Mouse (Mus musculus): Measurements from ENCODE around the gene Tespa1. TPM values are rescaled to one million over a fixed set of nuclear protein-coding genes. Genes with fewer than 3 reads are reported as not detected.
"Not testable (repeated sequence)": the region's sequence is repeated elsewhere in the genome, so short reads cannot be mapped to it uniquely, and the experiment has no call there.

Gene Tespa1
- polyA plus RNA-seq, 2 experiments = 1.8 to 2.3 TPM

GRCm38 (mm10) chr10:130371644-130372043 is 49.0 kb downstream of the Tespa1 start:
- Histone ChIP-seq H3K9ac (ENCODE audit: low read depth, low read length, severe bottlenecking) (no peak overlapping the region), H3K4me2 (replicated peaks; ENCODE audit: low read depth, low read length, severe bottlenecking) (no peak overlapping the region), H3K27ac (replicated peaks; ENCODE audit: low read depth, low read length) (no peak overlapping the region), H3K36me3 (ENCODE audit: control insufficient read depth, insufficient read depth, low read length) (no peaks in the 10 kb centered on the region), H3K4me1 (ENCODE audit: control insufficient read depth, insufficient read depth, low read length) (no peaks in the 10 kb centered on the region), H3K9me3 (ENCODE audit: control insufficient read depth, low read length) (no peaks in the 10 kb centered on the region), H3K27me3 (ENCODE audit: control insufficient read depth, insufficient read depth, low read length) (no peaks in the 10 kb centered on the region), H3K4me3 (replicated peaks; ENCODE audit: low read length) (no peak overlapping the region)
- no peak for DNase-seq (ENCODE audit: low spot score)
- 53% methylated on average over 1 of the region's 1 CpGs for WGBS
- no peak for TF ChIP-seq POLR2A (IDR thresholded peaks at IDR 0.05; ENCODE audit: borderline replicate concordance, extremely low read depth, insufficient read depth, insufficient read length)
- ATAC-seq (ENCODE audit: low FRiP score, low read depth) = no peak

GRCm38 (mm10) chr10:130372491-130373173 is 50.0 kb downstream of the Tespa1 start:
- ATAC-seq (ENCODE audit: low FRiP score, low read depth) (no peak), DNase-seq (ENCODE audit: low spot score) (no peak)
- no peak overlapping the region for H3K4me3 ChIP-seq (replicated peaks; ENCODE audit: low read length)
- no peaks in the 10 kb centered on the region for H3K36me3 ChIP-seq (ENCODE audit: control insufficient read depth, insufficient read depth, low read length)
- 80% methylated on average over 2 of the region's 2 CpGs for WGBS
- H3K27me3 ChIP-seq (ENCODE audit: control insufficient read depth, insufficient read depth, low read length) = no peaks in the 10 kb centered on the region
- H3K4me2 ChIP-seq (replicated peaks; ENCODE audit: low read depth, low read length, severe bottlenecking) = no peak overlapping the region
- H3K9ac ChIP-seq (ENCODE audit: low read depth, low read length, severe bottlenecking) = no peak overlapping the region
- H3K9me3 ChIP-seq (ENCODE audit: control insufficient read depth, low read length) = no peaks in the 10 kb centered on the region
- no peak for TF ChIP-seq POLR2A (IDR thresholded peaks at IDR 0.05; ENCODE audit: borderline replicate concordance, extremely low read depth, insufficient read depth, insufficient read length)
- H3K4me1 ChIP-seq (ENCODE audit: control insufficient read depth, insufficient read depth, low read length) = no peaks in the 10 kb centered on the region
- no peak overlapping the region for H3K27ac ChIP-seq (replicated peaks; ENCODE audit: low read depth, low read length)

GRCm38 (mm10) chr10:130375145-130375544 is 52.5 kb downstream of the Tespa1 start:
- ATAC-seq (ENCODE audit: low FRiP score, low read depth) = no peak
- no peaks in the 10 kb centered on the region for H3K4me1 ChIP-seq (ENCODE audit: control insufficient read depth, insufficient read depth, low read length)

GRCm38 (mm10) chr10:130394232-130394631 is 71.6 kb downstream of the Tespa1 start, which contains the start of gene Vmn2r84:
Gene Vmn2r84 (minus strand): TSS chr10:130394332.
- Histone ChIP-seq H3K36me3 (ENCODE audit: control insufficient read depth, insufficient read depth, low read length) (no peaks in the 10 kb centered on the region), H3K9ac (ENCODE audit: low read depth, low read length, severe bottlenecking) (no peak within 1 kb of the TSS), H3K4me2 (replicated peaks; ENCODE audit: low read depth, low read length, severe bottlenecking) (no peak within 1 kb of the TSS), H3K4me3 (replicated peaks; ENCODE audit: low read length) (no peak within 1 kb of the TSS), H3K27ac (replicated peaks; ENCODE audit: low read depth, low read length) (no peak within 1 kb of the TSS), H3K9me3 (ENCODE audit: control insufficient read depth, low read length) (no peaks in the 10 kb centered on the region), H3K4me1 (ENCODE audit: control insufficient read depth, insufficient read depth, low read length) (no peaks in the 10 kb centered on the region), H3K27me3 (ENCODE audit: control insufficient read depth, insufficient read depth, low read length) (no peaks in the 10 kb centered on the region)
- DNase-seq (ENCODE audit: low spot score) (no peak), ATAC-seq (ENCODE audit: low FRiP score, low read depth) (no peak)
- no peak for TF ChIP-seq POLR2A (IDR thresholded peaks at IDR 0.05; ENCODE audit: borderline replicate concordance, extremely low read depth, insufficient read depth, insufficient read length)

More at GRCm38 (mm10) chr10:130375145-130375544, 52.5 kb downstream of the Tespa1 start:
- no peaks in the 10 kb centered on the region for H3K27me3 ChIP-seq (ENCODE audit: control insufficient read depth, insufficient read depth, low read length)
- 87% methylated on average over 2 of the region's 2 CpGs for WGBS
- no peaks in the 10 kb centered on the region for H3K36me3 ChIP-seq (ENCODE audit: control insufficient read depth, insufficient read depth, low read length)
- no peak overlapping the region for H3K27ac ChIP-seq (replicated peaks; ENCODE audit: low read depth, low read length)
- TF ChIP-seq POLR2A (IDR thresholded peaks at IDR 0.05; ENCODE audit: borderline replicate concordance, extremely low read depth, insufficient read depth, insufficient read length) = no peak
- no peak overlapping the region for H3K4me3 ChIP-seq (replicated peaks; ENCODE audit: low read length)
- H3K4me2 ChIP-seq (replicated peaks; ENCODE audit: low read depth, low read length, severe bottlenecking) = no peak overlapping the region
- DNase-seq (ENCODE audit: low spot score) = no peak
- no peak overlapping the region for H3K9ac ChIP-seq (ENCODE audit: low read depth, low read length, severe bottlenecking)
- no peaks in the 10 kb centered on the region for H3K9me3 ChIP-seq (ENCODE audit: control insufficient read depth, low read length)

GRCm38 (mm10) chr10:130412167-130412698 is 89.6 kb downstream of the Tespa1 start:
- 81% methylated on average over 10 of the region's 35 CpGs for WGBS
- H3K27ac ChIP-seq (replicated peaks; ENCODE audit: low read depth, low read length); ATAC-seq (ENCODE audit: low FRiP score, low read depth); H3K4me1 ChIP-seq (ENCODE audit: control insufficient read depth, insufficient read depth, low read length); DNase-seq (ENCODE audit: low spot score); H3K36me3 ChIP-seq (ENCODE audit: control insufficient read depth, insufficient read depth, low read length); H3K9ac ChIP-seq (ENCODE audit: low read depth, low read length, severe bottlenecking); H3K27me3 ChIP-seq (ENCODE audit: control insufficient read depth, insufficient read depth, low read length); H3K4me3 ChIP-seq (replicated peaks; ENCODE audit: low read length); H3K9me3 ChIP-seq (ENCODE audit: control insufficient read depth, low read length); H3K4me2 ChIP-seq (replicated peaks; ENCODE audit: low read depth, low read length, severe bottlenecking): not testable (repeated sequence)

Other genes starting within 250 kb of the Tespa1 start
- not detected in 2 replicates for gene Olfr823, start 207.5 kb upstream of the Tespa1 start, polyA plus RNA-seq (2012; rRNA removed)
- not detected in 2 replicates for gene Olfr823, start 207.5 kb upstream of the Tespa1 start, polyA plus RNA-seq (2014; fragmentation: Nextera tagmentation; extraction: Ambion mirVana)
- not detected in 2 replicates for gene Olfr824, start 192.9 kb upstream of the Tespa1 start, polyA plus RNA-seq (2012; rRNA removed)
- gene Olfr824, start 192.9 kb upstream of the Tespa1 start, polyA plus RNA-seq (2014; fragmentation: Nextera tagmentation; extraction: Ambion mirVana) = not detected in 2 replicates
- gene Olfr825, start 156.1 kb upstream of the Tespa1 start, polyA plus RNA-seq (2012; rRNA removed) = not detected in 2 replicates
- not detected in 2 replicates for gene Olfr825, start 156.1 kb upstream of the Tespa1 start, polyA plus RNA-seq (2014; fragmentation: Nextera tagmentation; extraction: Ambion mirVana)
- gene Olfr826, start 138.7 kb upstream of the Tespa1 start, polyA plus RNA-seq (2012; rRNA removed) = not detected in 2 replicates
- not detected in 2 replicates for gene Olfr826, start 138.7 kb upstream of the Tespa1 start, polyA plus RNA-seq (2014; fragmentation: Nextera tagmentation; extraction: Ambion mirVana)
- not detected in 2 replicates for gene Olfr827, start 108.5 kb upstream of the Tespa1 start, polyA plus RNA-seq (2012; rRNA removed)
- not detected in 2 replicates for gene Olfr827, start 108.5 kb upstream of the Tespa1 start, polyA plus RNA-seq (2014; fragmentation: Nextera tagmentation; extraction: Ambion mirVana)
- gene Neurod4, start 42.6 kb upstream of the Tespa1 start, polyA plus RNA-seq (2012; rRNA removed) = not detected in 2 replicates
- gene Neurod4, start 42.6 kb upstream of the Tespa1 start, polyA plus RNA-seq (2014; fragmentation: Nextera tagmentation; extraction: Ambion mirVana) = 0.06 TPM in 1 of 2 replicates, not detected in the other
- 0.01 TPM in 2 replicates for gene Vmn2r84, start 71.5 kb downstream of the Tespa1 start, polyA plus RNA-seq (2012; rRNA removed)
- 0.03 TPM in 1 of 2 replicates, not detected in the other for gene Vmn2r84, start 71.5 kb downstream of the Tespa1 start, polyA plus RNA-seq (2014; fragmentation: Nextera tagmentation; extraction: Ambion mirVana)
- 0.03 and 0.04 TPM in 2 replicates for gene Vmn2r85, start 106.8 kb downstream of the Tespa1 start, polyA plus RNA-seq (2012; rRNA removed)
- gene Vmn2r85, start 106.8 kb downstream of the Tespa1 start, polyA plus RNA-seq (2014; fragmentation: Nextera tagmentation; extraction: Ambion mirVana) = not detected in 2 replicates
- gene Vmn2r86, start 133.2 kb downstream of the Tespa1 start, polyA plus RNA-seq (2012; rRNA removed) = 0.04 and 0.05 TPM in 2 replicates
- not detected in 2 replicates for gene Vmn2r86, start 133.2 kb downstream of the Tespa1 start, polyA plus RNA-seq (2014; fragmentation: Nextera tagmentation; extraction: Ambion mirVana)
- 0.30 and 0.32 TPM in 2 replicates for gene Vmn2r87, start 174.5 kb downstream of the Tespa1 start, polyA plus RNA-seq (2012; rRNA removed)
- 0.07 TPM in 1 of 2 replicates, not detected in the other for gene Vmn2r87, start 174.5 kb downstream of the Tespa1 start, polyA plus RNA-seq (2014; fragmentation: Nextera tagmentation; extraction: Ambion mirVana)

Measured in limb, embryonic 14.5 days (tissue).